Comparison of ENCODE assay signal across 21 mouse cellular contexts in the genomic region with DNA sequence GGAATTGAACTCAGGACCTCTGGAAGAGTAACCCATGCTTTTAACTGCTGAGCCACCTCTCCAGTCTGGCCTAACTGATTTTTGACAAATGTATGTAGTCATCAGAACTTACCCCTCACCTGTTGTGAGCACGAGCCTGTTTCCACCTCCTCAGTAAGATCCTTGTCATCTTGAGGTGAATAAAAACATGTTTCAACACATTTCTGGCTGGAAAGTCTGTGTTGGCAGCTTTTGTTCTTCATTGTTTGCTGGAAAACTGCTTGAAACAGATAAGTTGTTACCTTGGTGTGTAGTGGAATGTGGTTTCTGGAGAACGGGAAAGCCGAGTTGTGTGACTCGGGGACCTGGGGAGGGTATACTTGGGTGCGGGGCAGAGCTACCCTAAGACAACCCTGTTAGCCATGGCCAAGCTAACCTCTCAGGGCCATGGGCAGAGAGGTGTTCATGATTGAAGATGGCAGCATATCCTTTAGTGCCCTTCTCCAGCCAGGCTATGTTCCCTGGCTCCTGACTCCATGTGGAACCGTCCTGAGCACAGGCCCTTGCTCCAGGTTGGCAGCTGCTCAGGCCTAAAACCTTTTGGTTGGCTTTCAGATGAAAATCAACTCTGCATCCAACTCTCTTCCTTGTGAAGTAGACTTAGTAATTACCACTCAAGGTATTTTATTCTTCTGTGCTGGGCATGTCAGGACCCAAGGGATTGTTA. TPM values are rescaled to one million over a fixed set of nuclear protein-coding genes. Genes with fewer than 3 reads are reported as not detected.
DNase-seq lines count a peak whose midpoint lies in the region; ATAC-seq and TF ChIP-seq lines count a peak whose summit lies in the region.
"Had no signal": no experiment of that assay in that cellular context is flagged by ENCODE, and none has a peak within 500 bp of the region (broad histone marks: within the 10 kb centered on the region; RNA-seq: fewer than 3 reads in every experiment).

No protein-coding gene starts in this region.

- peaks cover 13% of the 10 kb centered on the region; the same call in 1 of the 2 replicates for H3K4me1 ChIP-seq in embryonic facial prominence, embryonic 13.5 days
- no peaks in the 10 kb centered on the region for H3K4me1 ChIP-seq in embryonic facial prominence, embryonic 10.5 days
- H3K4me1 ChIP-seq in embryonic facial prominence, embryonic 14.5 days (ENCODE audit: control insufficient read depth, insufficient read depth, low read length), result 0 out of 2 replicates have a peak, but pooled peaks cover 3% of the 10 kb centered on the region
- H3K4me1 ChIP-seq in stomach, postnatal 0 days (replicated peaks; ENCODE audit: control insufficient read depth, insufficient read depth), result no peaks in the 10 kb centered on the region
- H3K4me1 ChIP-seq in forebrain, embryonic 11.5 days (replicated peaks; ENCODE audit: control insufficient read depth, insufficient read depth, low read length), result 0 out of 2 replicates have a peak, but pooled peaks cover 2% of the 10 kb centered on the region
- H3K4me1 ChIP-seq: kidney, embryonic 15.5 days; liver, embryonic 15.5 days had no signal

- no peak for TF ChIP-seq EP300 in stomach, postnatal 0 days (optimal IDR thresholded peaks at IDR 0.05)

- no peak overlapping the region for H3K4me2 ChIP-seq in embryonic facial prominence, embryonic 13.5 days
- no peak overlapping the region for H3K4me2 ChIP-seq in embryonic facial prominence, embryonic 14.5 days (ENCODE audit: low read depth, low read length)
- no peak overlapping the region for H3K4me2 ChIP-seq in stomach, postnatal 0 days (replicated peaks; ENCODE audit: low read depth)
- H3K4me2 ChIP-seq in forebrain, embryonic 11.5 days (ENCODE audit: low read depth, low read length, severe bottlenecking), result no peak overlapping the region
- H3K4me2 ChIP-seq: kidney, embryonic 15.5 days; liver, embryonic 15.5 days; midbrain, embryonic 11.5 days; neural tube, embryonic 13.5 days had no signal

- peaks cover 36% of the 10 kb centered on the region for H3K36me3 ChIP-seq in embryonic facial prominence, embryonic 13.5 days
- peaks cover 57% of the 10 kb centered on the region for H3K36me3 ChIP-seq in embryonic facial prominence, embryonic 10.5 days (replicated peaks)
- peaks cover 30% of the 10 kb centered on the region for H3K36me3 ChIP-seq in embryonic facial prominence, embryonic 14.5 days (ENCODE audit: control insufficient read depth, insufficient read depth, low read length)
- no peaks in the 10 kb centered on the region; the same call in 1 of the 2 replicates for H3K36me3 ChIP-seq in stomach, postnatal 0 days (ENCODE audit: control insufficient read depth, insufficient read depth, low read length)
- no peaks in the 10 kb centered on the region; the same call in 1 of the 2 replicates for H3K36me3 ChIP-seq in forebrain, embryonic 11.5 days (ENCODE audit: control insufficient read depth, insufficient read depth, low read length)

- H3K27me3 ChIP-seq in embryonic facial prominence, embryonic 13.5 days, result no peaks in the 10 kb centered on the region
- H3K27me3 ChIP-seq in embryonic facial prominence, embryonic 10.5 days (replicated peaks; ENCODE audit: low read depth, poor library complexity, severe bottlenecking), result no peaks in the 10 kb centered on the region
- H3K27me3 ChIP-seq in embryonic facial prominence, embryonic 14.5 days (replicated peaks; ENCODE audit: control insufficient read depth, insufficient read depth, low read length), result no peaks in the 10 kb centered on the region
- no peaks in the 10 kb centered on the region for H3K27me3 ChIP-seq in stomach, postnatal 0 days (ENCODE audit: control insufficient read depth, insufficient read depth, low read length)
- no peaks in the 10 kb centered on the region for H3K27me3 ChIP-seq in forebrain, embryonic 11.5 days (ENCODE audit: control insufficient read depth, insufficient read depth, low read length)
- H3K27me3 ChIP-seq: CH12.LX; kidney, embryonic 15.5 days; liver, embryonic 15.5 days; neural tube, embryonic 13.5 days had no signal

- no peak for DNase-seq in embryonic facial prominence, embryonic 10.5 days (ENCODE audit: low spot score)
- DNase-seq in lung, postnatal 36 days, result peak; percentile 38
- DNase-seq in lung, postnatal 14 days, result no peak
- DNase-seq in embryonic facial prominence, embryonic 14.5 days (ENCODE audit: low spot score), result peak; percentile 48
- DNase-seq in stomach, postnatal 0 days (ENCODE audit: low spot score), result no peak
- no peak for DNase-seq in forebrain, embryonic 11.5 days (ENCODE audit: low spot score)
- no peak for DNase-seq in gastrocnemius, postnatal 4 days (ENCODE audit: low spot score in 2 of 2)
- DNase-seq: adrenal gland, adult 2 months; heart, adult 2 months; left cerebral cortex, postnatal 4 days had no signal

- no peak for ATAC-seq in embryonic facial prominence, embryonic 13.5 days (ENCODE audit: insufficient number of reproducible peaks, insufficient read depth, low FRiP score, low TSS enrichment, low read depth)
- no peak for ATAC-seq in embryonic facial prominence, embryonic 14.5 days (ENCODE audit: low read depth)
- ATAC-seq in stomach, postnatal 0 days (ENCODE audit: low FRiP score, low TSS enrichment), result no peak
- no peak for ATAC-seq in forebrain, embryonic 11.5 days (replicated peaks; ENCODE audit: low FRiP score)
- ATAC-seq: forebrain, embryonic 14.5 days had no signal

- no peak overlapping the region for H3K4me3 ChIP-seq in embryonic facial prominence, embryonic 13.5 days
- no peak overlapping the region for H3K4me3 ChIP-seq in embryonic facial prominence, embryonic 10.5 days
- H3K4me3 ChIP-seq in embryonic facial prominence, embryonic 14.5 days (ENCODE audit: low read depth, low read length), result no peak overlapping the region
- H3K4me3 ChIP-seq in stomach, postnatal 0 days (ENCODE audit: low read depth, low read length), result no peak overlapping the region
- H3K4me3 ChIP-seq in forebrain, embryonic 11.5 days (ENCODE audit: low read depth, low read length), result no peak overlapping the region
- H3K4me3 ChIP-seq: heart, adult 2 months; kidney, embryonic 15.5 days; liver, embryonic 15.5 days; neural tube, embryonic 13.5 days had no signal

- H3K9ac ChIP-seq in embryonic facial prominence, embryonic 13.5 days, result no peak overlapping the region
- no peak overlapping the region for H3K9ac ChIP-seq in embryonic facial prominence, embryonic 14.5 days (ENCODE audit: low read depth, low read length)
- H3K9ac ChIP-seq in stomach, postnatal 0 days (ENCODE audit: low read length), result no peak overlapping the region
- H3K9ac ChIP-seq in forebrain, embryonic 11.5 days (ENCODE audit: low read length), result no peak overlapping the region
- H3K9ac ChIP-seq: kidney, embryonic 15.5 days; liver, embryonic 15.5 days; neural tube, embryonic 13.5 days had no signal

- no peaks in the 10 kb centered on the region for H3K9me3 ChIP-seq in embryonic facial prominence, embryonic 13.5 days
- H3K9me3 ChIP-seq in embryonic facial prominence, embryonic 10.5 days, result no peaks in the 10 kb centered on the region
- H3K9me3 ChIP-seq in embryonic facial prominence, embryonic 14.5 days (ENCODE audit: control insufficient read depth, low read length), result no peaks in the 10 kb centered on the region
- H3K9me3 ChIP-seq in stomach, postnatal 0 days (ENCODE audit: control insufficient read depth, low read length), result no peaks in the 10 kb centered on the region
- no peaks in the 10 kb centered on the region for H3K9me3 ChIP-seq in forebrain, embryonic 11.5 days (ENCODE audit: control insufficient read depth, low read length)
- H3K9me3 ChIP-seq: kidney, embryonic 15.5 days; liver, embryonic 15.5 days; neural tube, embryonic 13.5 days had no signal

- peak overlapping the region; percentile 48 for H3K27ac ChIP-seq in embryonic facial prominence, embryonic 13.5 days
- H3K27ac ChIP-seq in embryonic facial prominence, embryonic 10.5 days (replicated peaks), result no peak overlapping the region
- peak overlapping the region; percentile 52 for H3K27ac ChIP-seq in embryonic facial prominence, embryonic 14.5 days (replicated peaks; ENCODE audit: low read depth, low read length)
- H3K27ac ChIP-seq in stomach, postnatal 0 days (replicated peaks), result peak overlapping the region; percentile 56
- H3K27ac ChIP-seq in forebrain, embryonic 11.5 days (ENCODE audit: low read depth, low read length), result no peak overlapping the region
- H3K27ac ChIP-seq: heart, adult 2 months; kidney, embryonic 15.5 days; liver, embryonic 15.5 days; macrophage; neural tube, embryonic 13.5 days had no signal

- WGBS in embryonic facial prominence, embryonic 13.5 days, result 78% methylated on average over 6 of the region's 6 CpGs
- WGBS in embryonic facial prominence, embryonic 10.5 days, result 90% methylated on average over 6 of the region's 6 CpGs
- whole genome bisulfite sequencing in embryonic facial prominence, embryonic 14.5 days, result 77% methylated on average over 6 of the region's 6 CpGs
- WGBS in stomach, postnatal 0 days, result 67% methylated on average over 6 of the region's 6 CpGs
- WGBS in forebrain, embryonic 11.5 days, result 93% methylated on average over 6 of the region's 6 CpGs

- no peak for TF ChIP-seq CTCF in stomach, postnatal 0 days (IDR thresholded peaks at IDR 0.05; ENCODE audit: low read depth)

RNA-seq across cellular contexts. Expression of gene Socs7, which starts 10.0 kb away (rescaled TPM):
- polyA plus RNA-seq in embryonic facial prominence, embryonic 13.5 days (2015; fragmentation: Nextera tagmentation; extraction: Ambion mirVana), result 4.7 and 5.3 TPM in 2 replicates
- 3.3 TPM in 2 replicates for polyA plus RNA-seq in embryonic facial prominence, embryonic 10.5 days (2016; fragmentation: Nextera tagmentation; extraction: Ambion mirVana)
- polyA plus RNA-seq in embryonic facial prominence, embryonic 14.5 days (2014; fragmentation: Nextera tagmentation; extraction: Ambion mirVana), result 3.0 and 3.1 TPM in 2 replicates
- polyA plus RNA-seq in stomach, postnatal 0 days (2015; fragmentation: Nextera tagmentation; extraction: Ambion mirVana), result 1.3 and 1.7 TPM in 2 replicates
- 4.3 and 4.5 TPM in 2 replicates for polyA plus RNA-seq in forebrain, embryonic 11.5 days (2014; fragmentation: Nextera tagmentation; extraction: Ambion mirVana)
- 10 to 100 TPM; 33.4 to 34.5 TPM for total RNA-seq in gastrocnemius, postnatal 4 days (2021)

RNA-seq across cellular contexts. Expression of gene Gpr179, which starts 20.4 kb away (rescaled TPM):
- polyA plus RNA-seq in embryonic facial prominence, embryonic 13.5 days (2015; fragmentation: Nextera tagmentation; extraction: Ambion mirVana), result 0.15 and 0.21 TPM in 2 replicates
- polyA plus RNA-seq in embryonic facial prominence, embryonic 10.5 days (2016; fragmentation: Nextera tagmentation; extraction: Ambion mirVana), result 0.05 and 0.07 TPM in 2 replicates
- 0.08 and 0.15 TPM in 2 replicates for polyA plus RNA-seq in embryonic facial prominence, embryonic 14.5 days (2014; fragmentation: Nextera tagmentation; extraction: Ambion mirVana)
- 0.17 and 0.23 TPM in 2 replicates for polyA plus RNA-seq in stomach, postnatal 0 days (2015; fragmentation: Nextera tagmentation; extraction: Ambion mirVana)
- 0.03 TPM in 2 replicates for polyA plus RNA-seq in forebrain, embryonic 11.5 days (2014; fragmentation: Nextera tagmentation; extraction: Ambion mirVana)
- total RNA-seq in gastrocnemius, postnatal 4 days (2021), result under 1 TPM; 0.22 to 0.29 TPM
- total RNA-seq: common myeloid progenitor, adult 5-6 weeks had no signal
- polyA plus RNA-seq: heart, adult 2 months; heart, postnatal 0 days; hindbrain, embryonic 11.5 days; liver, embryonic 15.5 days; midbrain, embryonic 11.5 days had no signal

RNA-seq across cellular contexts. Expression of gene Arhgap23, which starts 43.0 kb away (rescaled TPM):
- 7.7 and 8.4 TPM in 2 replicates for polyA plus RNA-seq in embryonic facial prominence, embryonic 13.5 days (2015; fragmentation: Nextera tagmentation; extraction: Ambion mirVana)
- 2.4 TPM in 2 replicates for polyA plus RNA-seq in embryonic facial prominence, embryonic 10.5 days (2016; fragmentation: Nextera tagmentation; extraction: Ambion mirVana)
- polyA plus RNA-seq in embryonic facial prominence, embryonic 14.5 days (2014; fragmentation: Nextera tagmentation; extraction: Ambion mirVana), result 8.9 and 9.5 TPM in 2 replicates
- polyA plus RNA-seq in stomach, postnatal 0 days (2015; fragmentation: Nextera tagmentation; extraction: Ambion mirVana), result 4.3 and 4.6 TPM in 2 replicates
- polyA plus RNA-seq in forebrain, embryonic 11.5 days (2014; fragmentation: Nextera tagmentation; extraction: Ambion mirVana), result 3.2 and 4.8 TPM in 2 replicates
- total RNA-seq in gastrocnemius, postnatal 4 days (2021), result 10 to 100 TPM; 29.9 to 30.9 TPM

RNA-seq across cellular contexts. Expression of gene Mrpl45, which starts 56.8 kb away (rescaled TPM):
- polyA plus RNA-seq in embryonic facial prominence, embryonic 13.5 days (2015; fragmentation: Nextera tagmentation; extraction: Ambion mirVana), result 46.6 and 50.1 TPM in 2 replicates
- 65.7 and 67.0 TPM in 2 replicates for polyA plus RNA-seq in embryonic facial prominence, embryonic 10.5 days (2016; fragmentation: Nextera tagmentation; extraction: Ambion mirVana)
- polyA plus RNA-seq in embryonic facial prominence, embryonic 14.5 days (2014; fragmentation: Nextera tagmentation; extraction: Ambion mirVana), result 35.2 and 37.8 TPM in 2 replicates
- 28.2 and 28.8 TPM in 2 replicates for polyA plus RNA-seq in stomach, postnatal 0 days (2015; fragmentation: Nextera tagmentation; extraction: Ambion mirVana)
- polyA plus RNA-seq in forebrain, embryonic 11.5 days (2014; fragmentation: Nextera tagmentation; extraction: Ambion mirVana), result 55.9 and 59.9 TPM in 2 replicates
- 10 to 100 TPM; 25.9 to 31.0 TPM for total RNA-seq in gastrocnemius, postnatal 4 days (2021)

Comparison
In these comparisons a context has a peak if more than half of its experiments do, and no peak if none do; other contexts are left out.
1. H3K27ac ChIP-seq: peak in embryonic facial prominence, embryonic 13.5 days (single experiment), embryonic facial prominence, embryonic 14.5 days (single experiment) and stomach, postnatal 0 days (single experiment); none in embryonic facial prominence, embryonic 10.5 days (single experiment) and forebrain, embryonic 11.5 days (single experiment).
2. DNase-seq: peak in lung, postnatal 36 days (single experiment) and embryonic facial prominence, embryonic 14.5 days (single experiment); none in embryonic facial prominence, embryonic 10.5 days (single experiment), lung, postnatal 14 days (single experiment), stomach, postnatal 0 days (single experiment), forebrain, embryonic 11.5 days (single experiment) and gastrocnemius, postnatal 4 days (0 of 2).